Mouse (Mus musculus): ENCODE results near the gene Chst8.

- TF ChIP-seq CTCF (IDR thresholded peaks at IDR 0.05; ENCODE audit: low read depth) (peak; percentile 95), EP300 (optimal IDR thresholded peaks at IDR 0.05) (no peak)
Observed at GRCm38 (mm10) chr7:34675831-34676514, 136.5 kb downstream of the Chst8 start.

Measured in stomach, postnatal 0 days (tissue).